Mouse (Mus musculus) frontal cortex, postnatal 25 days (tissue): Measurements from ENCODE around the gene Focad.
A peak's percentile ranks its signal among the peaks of the same experiment; 100 is the strongest.
"Not testable (repeated sequence)": the region's sequence is repeated elsewhere in the genome, so short reads cannot be mapped to it uniquely, and the experiment has no call there.

ENCODE experiments used
- DNase-seq, 2 experiments: peaks; one replicate each; pipeline ENCODE4 v3.0.0; 2022; ENCODE audit warnings: low spot score in 2 of 2

Gene Focad

DNA sequence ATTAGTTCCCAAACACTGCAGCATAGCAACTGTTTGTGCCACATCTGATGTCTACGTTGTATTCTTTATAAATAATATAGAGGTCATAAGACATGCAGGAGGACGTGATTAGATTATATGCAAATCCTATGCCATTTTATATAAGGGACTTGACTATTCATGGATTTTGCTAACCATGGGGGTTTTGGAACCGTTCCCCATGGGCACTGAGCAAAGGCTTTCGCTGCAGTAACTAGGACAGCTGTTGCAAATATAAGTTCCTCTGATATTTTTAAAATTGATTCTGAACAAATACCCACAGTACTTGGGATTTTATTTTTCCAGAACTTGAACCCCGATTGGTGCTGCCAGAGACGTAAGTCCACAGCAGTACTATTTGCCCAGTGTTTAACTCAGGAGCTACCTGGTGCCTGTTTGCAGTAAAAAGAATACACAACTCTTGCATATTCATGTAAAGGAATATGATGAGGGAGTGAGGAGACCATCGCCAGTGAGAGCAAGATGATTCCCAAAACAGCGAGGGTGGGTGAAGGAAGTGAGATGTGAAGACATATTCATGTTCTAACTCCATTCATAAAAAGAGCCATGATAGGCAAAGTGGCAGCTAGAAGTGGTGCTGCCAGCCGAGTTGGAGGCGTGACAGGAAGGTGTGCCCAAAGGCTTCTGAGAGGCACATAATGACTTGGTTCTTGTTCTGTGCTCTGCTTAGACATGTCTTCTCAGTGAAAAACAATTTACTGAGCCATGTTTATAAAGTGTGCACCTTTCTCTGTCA is 214.1 kb downstream of the Focad start:
- DNase-seq: no peak

DNA sequence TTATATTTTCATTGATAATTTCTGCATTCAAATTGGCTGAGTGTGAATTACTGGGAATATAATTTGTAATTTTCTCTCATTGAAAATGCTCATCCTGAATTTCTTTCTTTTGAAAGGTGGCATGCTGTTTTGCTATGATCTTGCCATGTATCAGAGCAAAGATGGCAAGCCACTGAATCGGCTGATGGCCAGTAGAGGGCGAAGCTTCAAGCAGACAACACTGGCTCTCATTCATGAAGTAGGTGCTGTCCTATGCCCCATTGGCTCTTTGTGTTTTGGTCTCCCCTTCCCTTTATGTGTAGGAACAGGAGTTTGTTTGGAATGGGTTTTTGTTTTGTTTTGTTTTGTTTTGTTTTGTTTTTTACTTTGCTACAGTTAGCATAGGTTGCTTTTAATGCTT is 215.2 kb downstream of the Focad start:
- no peak for DNase-seq

DNA sequence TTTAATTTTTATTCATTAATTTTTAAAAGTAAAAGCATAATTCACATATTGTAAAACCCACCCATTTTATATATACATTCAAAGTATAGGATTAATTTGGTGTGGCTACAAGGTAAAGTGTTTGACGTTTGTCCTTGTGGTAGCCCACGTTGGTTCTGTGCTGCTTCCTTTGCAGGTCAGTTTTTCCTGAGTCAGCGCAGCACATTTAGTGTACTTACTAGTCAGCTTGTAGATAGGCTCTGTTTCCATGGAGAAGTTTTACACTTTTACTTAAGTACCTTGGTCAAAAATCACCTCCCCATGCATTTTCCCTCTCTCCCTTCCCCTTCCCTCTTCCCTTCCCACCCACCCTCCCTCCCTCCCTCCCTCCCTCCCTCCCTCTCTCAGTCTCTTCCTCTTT is 220.5 kb downstream of the Focad start:
- no peak for DNase-seq

DNA sequence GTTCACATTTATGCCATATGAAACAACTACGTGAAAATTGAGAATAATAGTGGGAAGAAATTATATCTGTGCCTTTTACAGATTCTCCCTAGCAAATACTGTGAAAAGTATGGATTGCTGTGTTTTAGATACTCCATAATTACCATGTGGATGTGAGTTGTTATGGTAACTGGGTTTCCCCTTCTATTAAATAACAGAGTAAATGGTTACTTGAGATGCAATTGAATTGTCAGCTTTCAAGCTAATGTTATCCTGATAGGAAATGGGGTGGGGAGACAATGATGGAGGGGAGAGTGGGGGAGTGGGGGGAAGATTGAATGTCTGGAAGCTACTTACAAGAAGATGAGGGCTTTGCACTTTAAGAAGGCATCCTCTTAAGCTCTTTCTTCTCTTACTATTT is 225.6 kb downstream of the Focad start:
- no peak for DNase-seq

GRCm38 (mm10) chr4:88325392-88325791 is 231.0 kb downstream of the Focad start:
- DNase-seq: no peak

GRCm38 (mm10) chr4:88334533-88334932 is 240.1 kb downstream of the Focad start:
- DNase-seq: no peak

DNA sequence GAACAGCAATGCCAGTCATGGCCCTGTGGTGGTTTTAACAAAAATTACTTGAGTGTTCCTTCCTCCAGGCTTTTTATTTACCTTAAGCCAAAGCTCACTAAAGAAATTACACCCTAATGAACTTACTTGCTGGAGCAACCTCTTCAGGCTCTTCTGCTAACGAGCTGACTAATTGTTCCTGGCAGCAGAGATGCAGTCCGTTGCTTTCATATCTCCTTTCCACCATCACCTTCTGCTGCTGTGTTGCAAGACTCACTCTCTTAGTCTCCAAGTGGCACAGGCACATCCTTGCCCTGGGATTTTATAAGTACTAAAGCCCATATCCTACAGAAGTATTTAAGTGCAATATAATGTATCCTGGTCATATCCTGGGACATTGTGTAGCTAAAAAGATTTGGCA is 242.3 kb downstream of the Focad start:
- DNase-seq: no peak

DNA sequence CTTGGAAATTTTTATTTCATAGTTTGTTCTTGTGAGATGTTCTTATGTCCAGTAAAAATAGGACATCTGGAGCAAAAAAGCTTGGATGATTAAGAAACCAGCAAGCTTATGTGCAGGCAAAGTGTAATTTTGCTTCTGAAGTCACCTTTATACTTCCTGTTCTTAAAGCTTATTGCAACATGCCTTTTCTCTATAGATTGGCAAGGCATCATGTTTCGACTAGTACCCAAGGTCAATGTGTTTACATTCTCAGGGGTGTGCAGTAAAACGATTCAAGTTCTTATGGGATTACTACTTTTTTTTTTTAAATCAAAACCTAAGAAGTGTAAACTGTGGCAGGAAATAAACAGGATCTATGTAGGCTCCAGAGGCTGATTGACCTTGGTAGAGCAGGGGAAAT is 242.9 kb downstream of the Focad start:
- no peak for DNase-seq

DNA sequence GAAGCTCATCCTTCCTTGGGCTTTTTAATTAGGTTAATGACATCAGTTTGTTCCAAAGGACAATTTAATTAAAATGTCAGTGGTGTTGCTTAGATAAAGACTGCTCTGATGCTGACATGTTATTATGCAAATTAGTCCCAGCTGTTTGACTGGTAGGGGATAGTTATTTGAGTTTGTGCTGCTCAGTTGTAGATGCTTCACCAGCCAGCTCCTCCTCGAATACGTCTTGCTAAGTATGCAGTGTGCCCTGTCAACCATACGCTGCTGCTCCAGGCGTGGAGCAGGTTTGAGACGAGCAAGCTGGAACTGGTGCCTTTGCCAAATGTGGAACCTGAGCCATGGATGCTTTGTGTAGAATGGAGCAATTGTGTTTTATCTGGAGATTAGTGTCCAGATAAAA is 243.7 kb downstream of the Focad start:
- no peak for DNase-seq

- peak in 1 of 2 experiments; percentile 12 for DNase-seq
These were observed 250.0 kb downstream of the Focad start for GRCm38 (mm10) chr4:88344468-88344867.

GRCm38 (mm10) chr4:88345065-88345464 is 250.6 kb downstream of the Focad start:
- no peak for DNase-seq

DNA sequence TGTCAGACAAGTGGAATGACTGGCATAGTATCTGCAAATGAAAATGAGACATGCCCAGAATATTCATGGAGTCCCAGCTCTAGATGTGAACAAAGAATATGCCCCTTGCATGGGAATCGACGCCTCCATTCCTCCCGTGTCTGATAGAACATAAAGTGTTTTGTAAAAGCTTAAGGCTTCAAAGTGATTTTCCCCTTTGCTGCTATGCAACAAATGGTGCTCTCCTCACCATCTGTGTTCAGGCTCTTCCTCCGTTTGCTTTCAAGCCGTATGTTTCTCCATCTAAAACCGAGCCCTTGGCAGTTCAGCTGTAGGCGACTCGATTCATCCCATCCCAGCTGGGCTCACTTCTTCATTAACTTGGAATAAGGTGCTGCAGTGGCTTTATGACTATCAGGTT is 251.5 kb downstream of the Focad start:
- DNase-seq: no peak

DNA sequence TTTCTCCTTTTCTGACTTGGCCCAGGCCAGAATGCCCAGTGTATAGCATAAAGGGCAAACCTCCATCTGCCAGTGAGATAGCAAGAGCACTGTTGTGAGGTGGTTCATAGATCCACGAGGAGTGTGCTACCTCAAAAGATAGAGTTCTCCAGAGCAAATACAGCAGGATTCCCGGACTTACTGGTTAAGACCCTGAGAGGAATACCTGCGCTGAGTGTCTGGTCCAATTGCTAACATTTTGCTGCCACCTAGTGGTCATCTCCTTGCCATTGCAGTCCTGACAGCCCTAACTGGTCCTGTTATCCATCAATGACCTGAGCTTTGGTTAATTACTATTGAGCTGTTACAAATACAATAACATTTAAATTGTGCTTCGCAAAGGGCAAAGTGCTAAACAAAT is 256.5 kb downstream of the Focad start:
- DNase-seq: peak; percentile 36 to 58

- DNase-seq: no peak
These were observed 262.2 kb downstream of the Focad start for GRCm38 (mm10) chr4:88356652-88357051.

- no peak for DNase-seq
These were observed 263.0 kb downstream of the Focad start for GRCm38 (mm10) chr4:88357431-88357830.

- DNase-seq: no peak
These were observed 275.5 kb downstream of the Focad start for GRCm38 (mm10) chr4:88369951-88370350.

- no peak for DNase-seq
These were observed 276.4 kb downstream of the Focad start for GRCm38 (mm10) chr4:88370819-88371218.

GRCm38 (mm10) chr4:88372293-88373224 is 278.1 kb downstream of the Focad start:
- no peak for DNase-seq

DNA sequence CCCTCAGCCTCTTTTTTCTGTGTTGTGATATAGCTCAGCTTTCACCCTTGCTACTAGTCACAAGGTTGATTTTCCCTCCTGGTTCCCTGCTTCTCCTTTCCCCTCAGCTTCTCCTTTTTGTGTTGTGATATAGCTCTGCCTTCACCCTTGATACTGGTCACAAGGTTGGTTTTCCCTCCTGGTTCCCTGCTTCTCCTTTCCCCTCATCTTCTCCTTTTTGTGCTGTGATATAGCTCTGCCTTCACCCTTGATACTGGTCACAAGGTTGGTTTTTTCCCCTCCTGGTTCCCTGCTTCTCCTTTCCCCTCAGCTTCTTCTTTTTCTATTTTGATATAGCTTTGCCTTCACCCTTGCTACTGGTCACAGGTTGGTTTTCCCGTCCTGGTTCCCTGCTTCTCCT is 295.6 kb downstream of the Focad start:
- DNase-seq: no peak

GRCm38 (mm10) chr4:88390596-88390995 is 296.2 kb downstream of the Focad start:
- DNase-seq: not testable (repeated sequence)

DNA sequence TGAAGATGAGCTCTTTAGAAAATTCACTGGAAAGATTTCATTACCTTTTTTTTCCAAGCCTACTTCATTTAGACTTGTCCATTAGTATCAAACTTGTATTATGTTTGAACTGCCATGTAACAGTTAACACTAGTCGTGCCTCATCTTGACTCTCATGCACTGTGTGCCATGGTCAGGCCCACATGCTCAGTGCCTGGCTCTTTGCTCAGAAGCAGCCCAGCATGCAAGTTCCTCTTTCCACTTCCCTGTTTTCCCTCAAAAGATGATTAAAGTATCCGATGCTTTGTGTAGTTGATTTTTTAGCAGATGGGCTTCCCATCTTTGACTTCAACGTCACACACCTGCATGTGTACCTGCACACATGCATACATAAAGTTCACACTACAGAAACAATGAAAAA is 301.3 kb downstream of the Focad start:
- no peak for DNase-seq

DNA sequence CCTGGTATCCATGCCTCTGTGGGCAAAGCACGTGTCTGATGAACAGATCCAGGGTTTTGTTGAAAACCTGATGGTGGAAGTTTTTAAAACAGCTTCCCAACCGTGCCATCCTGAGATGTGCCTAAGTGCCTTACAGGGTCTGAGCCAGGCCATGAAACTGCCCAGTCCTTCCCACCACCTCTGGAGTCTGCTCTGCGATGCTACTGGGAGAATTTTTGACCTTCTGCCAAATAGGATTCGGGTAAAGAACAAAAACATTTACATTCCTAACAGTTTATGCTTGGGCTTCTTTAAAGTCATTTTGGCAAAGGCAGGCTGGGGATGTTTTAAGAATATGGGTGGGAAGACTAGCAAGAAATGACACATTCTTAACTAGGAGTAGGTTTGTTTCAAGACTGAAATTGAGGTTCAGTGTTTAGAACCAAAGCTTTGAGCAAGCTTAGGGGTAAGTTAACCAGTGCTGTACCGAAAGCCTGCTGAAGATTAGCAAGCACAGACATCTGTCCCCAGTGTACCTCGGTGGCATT is 302.6 kb downstream of the Focad start:
- no peak for DNase-seq
